Mouse (Mus musculus): ENCODE results near the gene Optc.

The Optc gene

GRCm38 (mm10) chr1:133881813-133882212 is 26.0 kb downstream of the Optc start:
- Histone ChIP-seq H3K36me3 (ENCODE audit: control insufficient read depth, insufficient read depth, low read length, poor library complexity, severe bottlenecking) (no peaks in the 10 kb centered on the region), H3K27me3 (ENCODE audit: control insufficient read depth, insufficient read depth, low read length, poor library complexity, severe bottlenecking) (no peaks in the 10 kb centered on the region; the same call in 1 of the 2 replicates)
- DNase-seq (ENCODE audit: low read depth, low spot score) = no peak

- no peak for DNase-seq (ENCODE audit: low read depth, low spot score)
- Histone ChIP-seq H3K36me3 (ENCODE audit: control insufficient read depth, insufficient read depth, low read length, poor library complexity, severe bottlenecking) (no peaks in the 10 kb centered on the region), H3K27me3 (ENCODE audit: control insufficient read depth, insufficient read depth, low read length, poor library complexity, severe bottlenecking) (no peaks in the 10 kb centered on the region; the same call in 1 of the 2 replicates)
Observed at GRCm38 (mm10) chr1:133878825-133879423, 28.9 kb downstream of the Optc start.

DNA sequence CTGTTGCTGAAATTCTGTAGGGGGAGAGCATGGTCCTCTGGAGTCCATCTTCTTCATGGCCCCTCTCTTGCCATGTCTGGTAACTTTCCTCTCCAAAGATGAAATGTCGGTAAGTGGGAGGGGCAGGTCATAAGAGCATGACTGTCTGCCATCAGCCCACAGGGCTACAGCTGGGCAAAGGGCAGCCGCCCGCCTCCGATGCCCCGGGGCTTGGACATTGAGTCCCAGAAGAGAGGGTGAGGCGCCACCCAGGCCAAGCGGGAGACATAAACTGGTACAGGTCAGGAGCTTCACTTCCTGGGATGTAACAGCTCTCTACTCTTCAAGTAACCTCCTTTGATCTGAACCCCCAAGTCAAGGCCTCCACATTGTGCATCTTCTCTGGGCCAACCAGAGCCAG is 30.9 kb downstream of the Optc start:
- H3K36me3 ChIP-seq (ENCODE audit: control insufficient read depth, insufficient read depth, low read length, poor library complexity, severe bottlenecking) = no peaks in the 10 kb centered on the region
- H3K27me3 ChIP-seq (ENCODE audit: control insufficient read depth, insufficient read depth, low read length, poor library complexity, severe bottlenecking) = no peaks in the 10 kb centered on the region; the same call in 1 of the 2 replicates
- no peak for DNase-seq (ENCODE audit: low read depth, low spot score)

GRCm38 (mm10) chr1:133873086-133873813 is 34.5 kb downstream of the Optc start:
- DNase-seq (ENCODE audit: low read depth, low spot score) = no peak
- H3K27me3 ChIP-seq (ENCODE audit: control insufficient read depth, insufficient read depth, low read length, poor library complexity, severe bottlenecking) = no peaks in the 10 kb centered on the region; the same call in 1 of the 2 replicates
- H3K36me3 ChIP-seq (ENCODE audit: control insufficient read depth, insufficient read depth, low read length, poor library complexity, severe bottlenecking) = no peaks in the 10 kb centered on the region

GRCm38 (mm10) chr1:133871241-133871640 is 36.6 kb downstream of the Optc start:
- Histone ChIP-seq H3K36me3 (ENCODE audit: control insufficient read depth, insufficient read depth, low read length, poor library complexity, severe bottlenecking) (no peaks in the 10 kb centered on the region), H3K27me3 (ENCODE audit: control insufficient read depth, insufficient read depth, low read length, poor library complexity, severe bottlenecking) (no peaks in the 10 kb centered on the region)
- DNase-seq (ENCODE audit: low read depth, low spot score) = no peak

DNA sequence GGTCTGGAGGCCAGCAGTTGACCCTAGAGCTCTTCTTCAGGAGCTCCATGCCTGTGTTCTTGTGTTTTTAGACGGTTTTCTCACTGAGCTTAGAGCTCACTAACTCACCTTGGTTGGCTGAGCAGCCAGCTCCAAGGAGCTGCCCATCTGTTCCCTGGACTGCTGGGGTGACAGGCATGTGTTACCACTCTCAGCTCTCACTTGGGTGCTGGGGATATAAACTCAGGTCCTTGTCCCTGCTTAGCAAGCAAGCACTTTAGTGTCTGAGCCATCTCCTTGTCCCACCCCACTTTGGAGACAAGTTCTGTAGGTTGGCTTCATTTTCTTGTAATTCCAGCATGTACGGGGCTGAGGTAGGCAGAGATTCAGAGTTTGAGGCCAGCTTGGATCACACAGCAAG is 38.6 kb downstream of the Optc start:
- Histone ChIP-seq H3K36me3 (ENCODE audit: control insufficient read depth, insufficient read depth, low read length, poor library complexity, severe bottlenecking) (no peaks in the 10 kb centered on the region), H3K27me3 (ENCODE audit: control insufficient read depth, insufficient read depth, low read length, poor library complexity, severe bottlenecking) (no peaks in the 10 kb centered on the region)
- DNase-seq (ENCODE audit: low read depth, low spot score) = no peak

DNA sequence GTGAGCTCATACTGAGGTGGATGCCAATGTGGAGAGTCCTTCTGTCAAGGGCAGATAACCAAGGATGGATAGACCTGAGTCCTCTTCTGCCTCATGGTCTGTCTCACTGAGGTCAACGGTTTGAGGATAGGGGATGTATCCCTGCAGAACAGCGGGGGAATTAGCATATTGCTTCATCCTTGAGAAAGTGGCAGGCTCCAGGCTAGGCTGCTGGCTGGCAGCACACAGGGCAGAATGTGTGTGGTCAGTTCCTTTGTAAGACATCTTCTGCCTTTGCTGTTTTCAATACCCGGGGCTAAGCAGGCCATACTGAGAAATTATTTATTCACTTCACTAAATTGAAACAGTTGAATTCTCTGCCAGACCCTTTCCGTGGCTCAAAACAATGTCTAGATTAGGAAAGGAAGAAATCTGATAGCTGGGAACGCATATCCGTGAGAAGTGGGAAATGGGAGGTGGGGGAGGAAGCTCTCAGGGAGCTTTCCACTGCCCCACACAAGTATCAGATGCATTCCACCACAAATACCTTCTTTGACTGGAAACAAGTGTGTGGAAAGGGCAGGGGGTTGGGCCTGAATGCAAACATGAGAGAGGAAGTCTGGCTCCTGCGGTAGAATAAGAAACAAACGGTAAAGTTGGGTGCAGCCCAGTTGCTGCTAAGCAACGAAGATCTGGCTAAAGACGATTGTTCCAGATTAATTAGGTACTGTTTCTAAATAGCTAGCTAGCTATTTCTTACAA is 44.4 kb downstream of the Optc start:
- DNase-seq (ENCODE audit: low read depth, low spot score) = no peak
- H3K36me3 ChIP-seq (ENCODE audit: control insufficient read depth, insufficient read depth, low read length, poor library complexity, severe bottlenecking) = no peaks in the 10 kb centered on the region
- no peaks in the 10 kb centered on the region for H3K27me3 ChIP-seq (ENCODE audit: control insufficient read depth, insufficient read depth, low read length, poor library complexity, severe bottlenecking)

- no peak for DNase-seq (ENCODE audit: low read depth, low spot score)
- Histone ChIP-seq H3K36me3 (ENCODE audit: control insufficient read depth, insufficient read depth, low read length, poor library complexity, severe bottlenecking) (no peaks in the 10 kb centered on the region), H3K27me3 (ENCODE audit: control insufficient read depth, insufficient read depth, low read length, poor library complexity, severe bottlenecking) (no peaks in the 10 kb centered on the region)
Observed at GRCm38 (mm10) chr1:133861028-133861427, 46.8 kb downstream of the Optc start.

DNA sequence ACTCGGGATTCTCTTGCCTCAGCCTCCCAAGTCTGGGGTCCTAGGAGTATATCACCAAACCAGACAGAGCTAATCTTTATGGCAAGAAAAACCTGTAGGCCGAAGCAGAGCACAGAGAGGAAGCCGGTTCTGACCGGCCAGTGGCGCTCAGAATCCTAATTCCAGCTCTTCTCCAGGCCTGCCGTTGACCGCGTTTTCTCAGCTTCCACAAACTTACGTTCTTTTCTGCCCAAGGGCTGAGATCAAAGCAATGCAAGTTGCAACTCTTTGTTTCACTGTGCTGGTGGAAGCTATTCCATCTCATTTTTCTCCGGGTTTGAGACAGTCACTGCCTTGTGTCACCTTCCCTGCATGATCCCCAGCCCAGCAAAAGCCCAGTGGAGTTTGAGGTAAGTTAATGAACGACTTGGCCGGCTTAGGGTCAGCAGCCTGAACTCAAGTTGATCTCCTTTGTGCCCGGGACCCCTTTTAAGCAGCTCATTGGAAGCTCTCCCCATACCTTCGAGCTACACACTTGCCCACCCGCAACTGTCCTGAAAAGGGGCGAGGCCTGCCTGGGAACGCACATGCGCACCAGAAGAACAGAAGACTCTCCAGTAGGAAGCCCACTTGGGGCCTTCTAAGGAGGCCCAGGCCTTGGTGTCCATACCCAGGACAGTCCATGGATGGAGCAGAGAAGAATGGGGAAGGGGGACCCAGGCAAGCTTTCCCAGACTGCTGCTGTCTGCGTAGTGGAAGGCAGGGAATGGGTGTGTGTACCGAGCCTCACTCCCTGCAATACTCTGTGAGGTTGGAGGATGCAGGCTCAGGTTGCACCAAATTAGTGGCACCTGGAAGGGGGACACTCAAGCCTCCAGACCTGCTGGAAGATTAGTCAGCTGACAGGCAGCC is 47.7 kb downstream of the Optc start:
- no peaks in the 10 kb centered on the region for H3K36me3 ChIP-seq (ENCODE audit: control insufficient read depth, insufficient read depth, low read length, poor library complexity, severe bottlenecking)
- DNase-seq (ENCODE audit: low read depth, low spot score) = no peak
- H3K27me3 ChIP-seq (ENCODE audit: control insufficient read depth, insufficient read depth, low read length, poor library complexity, severe bottlenecking) = no peaks in the 10 kb centered on the region

DNA sequence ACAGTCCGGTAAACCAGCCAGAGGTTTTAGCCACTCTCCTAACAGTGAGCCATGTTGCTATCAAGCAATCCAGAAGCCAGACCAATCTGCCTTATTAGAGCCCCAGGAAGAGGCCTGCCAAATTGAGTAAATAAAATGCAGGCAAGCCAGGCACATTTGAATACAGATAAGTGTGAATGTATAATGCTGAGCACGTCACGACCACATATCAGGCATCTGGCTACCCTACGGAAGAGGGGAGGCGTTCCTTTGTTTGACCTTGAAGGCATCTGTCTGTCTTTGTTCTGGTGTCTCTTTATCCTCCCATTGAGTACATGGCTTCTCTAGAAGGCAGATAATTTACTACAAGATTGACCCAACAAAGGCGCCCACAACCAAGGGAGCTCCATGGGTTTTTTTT is 48.5 kb downstream of the Optc start:
- no peak for DNase-seq (ENCODE audit: low read depth, low spot score)
- Histone ChIP-seq H3K36me3 (ENCODE audit: control insufficient read depth, insufficient read depth, low read length, poor library complexity, severe bottlenecking) (no peaks in the 10 kb centered on the region), H3K27me3 (ENCODE audit: control insufficient read depth, insufficient read depth, low read length, poor library complexity, severe bottlenecking) (no peaks in the 10 kb centered on the region)

- no peaks in the 10 kb centered on the region for H3K36me3 ChIP-seq (ENCODE audit: control insufficient read depth, insufficient read depth, low read length, poor library complexity, severe bottlenecking)
- H3K27me3 ChIP-seq (ENCODE audit: control insufficient read depth, insufficient read depth, low read length, poor library complexity, severe bottlenecking) = no peaks in the 10 kb centered on the region
- DNase-seq (ENCODE audit: low read depth, low spot score) = no peak
Observed at GRCm38 (mm10) chr1:133857781-133858180, 50.0 kb downstream of the Optc start.

- Histone ChIP-seq H3K36me3 (ENCODE audit: control insufficient read depth, insufficient read depth, low read length, poor library complexity, severe bottlenecking) (no peaks in the 10 kb centered on the region), H3K27me3 (ENCODE audit: control insufficient read depth, insufficient read depth, low read length, poor library complexity, severe bottlenecking) (no peaks in the 10 kb centered on the region)
- no peak for DNase-seq (ENCODE audit: low read depth, low spot score)
Observed at GRCm38 (mm10) chr1:133857171-133857570, 50.6 kb downstream of the Optc start.

- no peaks in the 10 kb centered on the region for H3K27me3 ChIP-seq (ENCODE audit: control insufficient read depth, insufficient read depth, low read length, poor library complexity, severe bottlenecking)
- peak; percentile 11 for DNase-seq (ENCODE audit: low read depth, low spot score)
- H3K36me3 ChIP-seq (ENCODE audit: control insufficient read depth, insufficient read depth, low read length, poor library complexity, severe bottlenecking) = no peaks in the 10 kb centered on the region
Observed at GRCm38 (mm10) chr1:133856655-133857054, 51.1 kb downstream of the Optc start.

GRCm38 (mm10) chr1:133856133-133856541 is 51.7 kb downstream of the Optc start:
- Histone ChIP-seq H3K27me3 (ENCODE audit: control insufficient read depth, insufficient read depth, low read length, poor library complexity, severe bottlenecking) (no peaks in the 10 kb centered on the region), H3K36me3 (ENCODE audit: control insufficient read depth, insufficient read depth, low read length, poor library complexity, severe bottlenecking) (no peaks in the 10 kb centered on the region)
- peak; percentile 37 for DNase-seq (ENCODE audit: low read depth, low spot score)

Data from splenic B cell, adult 2 months (primary cell).